Mouse (Mus musculus) mouse trophoblast stem cell (cell line): ENCODE data around the gene Dlgap4.

ENCODE experiments used
- in situ Hi-C, 2 experiments: fragments of 300-500 bp; cut with MseI, MboI; formaldehyde crosslinking; loops; 2 replicates in 1 of 2; 3 replicates in 1 of 2; pipeline ENCODE4 v1.15.1; 2025

The Dlgap4 gene

GRCm38 (mm10) chr2:156803698-156804372 is 190.3 kb downstream of the Dlgap4 start:
- in situ Hi-C loops = no loop called here

- in situ Hi-C loops = no loop called here
Observed at GRCm38 (mm10) chr2:156804589-156804988, 191.1 kb downstream of the Dlgap4 start.

- in situ Hi-C loops = no loop called here
Observed at GRCm38 (mm10) chr2:156806886-156807285, 193.4 kb downstream of the Dlgap4 start.

GRCm38 (mm10) chr2:156809579-156809978 is 196.1 kb downstream of the Dlgap4 start:
- in situ Hi-C loops = no loop called here

GRCm38 (mm10) chr2:156810716-156811115 is 197.2 kb downstream of the Dlgap4 start:
- in situ Hi-C loops = no loop called here

- in situ Hi-C loops = no loop called here
Observed at GRCm38 (mm10) chr2:156811556-156811955, 198.1 kb downstream of the Dlgap4 start.
